Mouse (Mus musculus): Measurements from ENCODE around the gene Dctn1. TPM values are rescaled to one million over a fixed set of nuclear protein-coding genes. Genes with fewer than 3 reads are reported as not detected.
A peak's percentile ranks its signal among the peaks of the same experiment; 100 is the strongest.

The Dctn1 gene
- polyA plus RNA-seq, 1 experiment from 2014 or later, result 26.9 TPM

GRCm38 (mm10) chr6:83134951-83135513 lies 30.7 kb upstream of the Dctn1 start, which contains the start of gene Rtkn:
TSS of gene Rtkn (plus strand) at chr6:83135463.
- Histone ChIP-seq H3K4me2 (ENCODE audit: low read depth, low read length) (peak within 1 kb of the TSS; percentile 47), H3K4me1 (ENCODE audit: control insufficient read depth, low read depth, low read length) (peaks cover 30% of the 10 kb centered on the region), H3K27me3 (ENCODE audit: control insufficient read depth, insufficient read depth, low read depth, low read length) (peaks cover 29% of the 10 kb centered on the region), H3K9me3 (replicated peaks; ENCODE audit: control insufficient read depth, low read length) (no peaks in the 10 kb centered on the region), H3K9ac (ENCODE audit: low read depth, low read length) (peak within 1 kb of the TSS; percentile 43), H3K27ac (ENCODE audit: low read length) (0 out of 2 replicates have a peak within 1 kb of the TSS, but pooled peaks have one; percentile 18), H3K36me3 (ENCODE audit: control insufficient read depth, insufficient read depth) (no peaks in the 10 kb centered on the region), H3K4me3 (ENCODE audit: low read depth, low read length) (peak within 1 kb of the TSS; percentile 58)
- 56% methylated on average over 7 of the region's 7 CpGs for WGBS (ENCODE audit: insufficient replicate concordance)
- ATAC-seq (ENCODE audit: low read depth), result no peak

GRCm38 (mm10) chr6:83135571-83136161 lies 30.1 kb upstream of the Dctn1 start:
- ATAC-seq (ENCODE audit: low read depth), result no peak
- no peaks in the 10 kb centered on the region for H3K36me3 ChIP-seq (ENCODE audit: control insufficient read depth, insufficient read depth)
- H3K27me3 ChIP-seq (ENCODE audit: control insufficient read depth, insufficient read depth, low read depth, low read length), result peaks cover 29% of the 10 kb centered on the region
- peak overlapping the region; percentile 58 for H3K4me3 ChIP-seq (ENCODE audit: low read depth, low read length)
- peak overlapping the region; percentile 43 for H3K9ac ChIP-seq (ENCODE audit: low read depth, low read length)
- WGBS (ENCODE audit: insufficient replicate concordance), result 24% methylated on average over 37 of the region's 37 CpGs
- H3K4me2 ChIP-seq (ENCODE audit: low read depth, low read length), result peak overlapping the region; percentile 47
- H3K4me1 ChIP-seq (ENCODE audit: control insufficient read depth, low read depth, low read length), result peaks cover 30% of the 10 kb centered on the region
- H3K27ac ChIP-seq (ENCODE audit: low read length), result 0 out of 2 replicates have a peak overlapping the region, but pooled peaks have one; percentile 12
- H3K9me3 ChIP-seq (replicated peaks; ENCODE audit: control insufficient read depth, low read length), result no peaks in the 10 kb centered on the region

GRCm38 (mm10) chr6:83136291-83136880 lies 29.3 kb upstream of the Dctn1 start:
- no peak for ATAC-seq (ENCODE audit: low read depth)
- peaks cover 25% of the 10 kb centered on the region for H3K4me1 ChIP-seq (ENCODE audit: control insufficient read depth, low read depth, low read length)
- 28% methylated on average over 5 of the region's 5 CpGs for WGBS (ENCODE audit: insufficient replicate concordance)
- peak overlapping the region; percentile 82 for H3K27ac ChIP-seq (ENCODE audit: low read length)
- no peaks in the 10 kb centered on the region for H3K9me3 ChIP-seq (replicated peaks; ENCODE audit: control insufficient read depth, low read length)
- no peaks in the 10 kb centered on the region for H3K36me3 ChIP-seq (ENCODE audit: control insufficient read depth, insufficient read depth)
- peaks cover 29% of the 10 kb centered on the region for H3K27me3 ChIP-seq (ENCODE audit: control insufficient read depth, insufficient read depth, low read depth, low read length)
- H3K9ac ChIP-seq (ENCODE audit: low read depth, low read length), result peak overlapping the region; percentile 63
- peak overlapping the region; percentile 47 for H3K4me2 ChIP-seq (ENCODE audit: low read depth, low read length)
- H3K4me3 ChIP-seq (ENCODE audit: low read depth, low read length), result peak overlapping the region; percentile 58

- Histone ChIP-seq H3K4me2 (ENCODE audit: low read depth, low read length) (peak overlapping the region; percentile 47), H3K4me3 (ENCODE audit: low read depth, low read length) (peak overlapping the region; percentile 58), H3K9ac (ENCODE audit: low read depth, low read length) (peak overlapping the region; percentile 63), H3K4me1 (ENCODE audit: control insufficient read depth, low read depth, low read length) (peaks cover 25% of the 10 kb centered on the region), H3K27ac (ENCODE audit: low read length) (peak overlapping the region; percentile 82), H3K27me3 (ENCODE audit: control insufficient read depth, insufficient read depth, low read depth, low read length) (peaks cover 33% of the 10 kb centered on the region), H3K9me3 (replicated peaks; ENCODE audit: control insufficient read depth, low read length) (no peaks in the 10 kb centered on the region), H3K36me3 (ENCODE audit: control insufficient read depth, insufficient read depth) (no peaks in the 10 kb centered on the region)
- WGBS (ENCODE audit: insufficient replicate concordance), result 2% methylated on average over 26 of the region's 26 CpGs
- peak; percentile 48 for ATAC-seq (ENCODE audit: low read depth)
These were observed 28.7 kb upstream of the Dctn1 start for GRCm38 (mm10) chr6:83136881-83137575.

GRCm38 (mm10) chr6:83137576-83137950 lies 28.2 kb upstream of the Dctn1 start:
- under 1% methylated on average over 12 of the region's 12 CpGs for WGBS (ENCODE audit: insufficient replicate concordance)
- Histone ChIP-seq H3K4me3 (ENCODE audit: low read depth, low read length) (peak overlapping the region; percentile 58), H3K36me3 (ENCODE audit: control insufficient read depth, insufficient read depth) (no peaks in the 10 kb centered on the region), H3K9me3 (replicated peaks; ENCODE audit: control insufficient read depth, low read length) (no peaks in the 10 kb centered on the region), H3K27ac (ENCODE audit: low read length) (peak overlapping the region; percentile 82), H3K4me1 (ENCODE audit: control insufficient read depth, low read depth, low read length) (peaks cover 25% of the 10 kb centered on the region), H3K27me3 (ENCODE audit: control insufficient read depth, insufficient read depth, low read depth, low read length) (peaks cover 38% of the 10 kb centered on the region), H3K9ac (ENCODE audit: low read depth, low read length) (peak overlapping the region; percentile 63), H3K4me2 (ENCODE audit: low read depth, low read length) (peak overlapping the region; percentile 47)
- ATAC-seq (ENCODE audit: low read depth), result peak; percentile 79

GRCm38 (mm10) chr6:83138056-83138455 lies 27.7 kb upstream of the Dctn1 start:
- H3K9me3 ChIP-seq (replicated peaks; ENCODE audit: control insufficient read depth, low read length), result no peaks in the 10 kb centered on the region
- WGBS (ENCODE audit: insufficient replicate concordance), result 3% methylated on average over 11 of the region's 11 CpGs
- ATAC-seq (ENCODE audit: low read depth), result 0 out of 2 replicates have a peak, but pooled peaks have one; percentile 8
- H3K9ac ChIP-seq (ENCODE audit: low read depth, low read length), result peak overlapping the region; percentile 63; the same call in 1 of the 2 replicates
- H3K4me3 ChIP-seq (ENCODE audit: low read depth, low read length), result peak overlapping the region; percentile 58
- peak overlapping the region; percentile 82 for H3K27ac ChIP-seq (ENCODE audit: low read length)
- peaks cover 24% of the 10 kb centered on the region for H3K4me1 ChIP-seq (ENCODE audit: control insufficient read depth, low read depth, low read length)
- H3K4me2 ChIP-seq (ENCODE audit: low read depth, low read length), result peak overlapping the region; percentile 47
- peaks cover 42% of the 10 kb centered on the region for H3K27me3 ChIP-seq (ENCODE audit: control insufficient read depth, insufficient read depth, low read depth, low read length)
- no peaks in the 10 kb centered on the region for H3K36me3 ChIP-seq (ENCODE audit: control insufficient read depth, insufficient read depth)

GRCm38 (mm10) chr6:83140044-83140443 lies 25.7 kb upstream of the Dctn1 start:
- Histone ChIP-seq H3K36me3 (ENCODE audit: control insufficient read depth, insufficient read depth) (no peaks in the 10 kb centered on the region), H3K27ac (ENCODE audit: low read length) (no peak overlapping the region), H3K4me3 (ENCODE audit: low read depth, low read length) (no peak overlapping the region), H3K9me3 (replicated peaks; ENCODE audit: control insufficient read depth, low read length) (no peaks in the 10 kb centered on the region), H3K27me3 (ENCODE audit: control insufficient read depth, insufficient read depth, low read depth, low read length) (peaks cover 42% of the 10 kb centered on the region), H3K9ac (ENCODE audit: low read depth, low read length) (no peak overlapping the region), H3K4me1 (ENCODE audit: control insufficient read depth, low read depth, low read length) (peaks cover 15% of the 10 kb centered on the region), H3K4me2 (ENCODE audit: low read depth, low read length) (no peak overlapping the region)
- no peak for ATAC-seq (ENCODE audit: low read depth)
- 83% methylated on average over 8 of the region's 8 CpGs for WGBS (ENCODE audit: insufficient replicate concordance)

GRCm38 (mm10) chr6:83141636-83142035 lies 24.1 kb upstream of the Dctn1 start:
- H3K9me3 ChIP-seq (replicated peaks; ENCODE audit: control insufficient read depth, low read length), result no peaks in the 10 kb centered on the region
- H3K36me3 ChIP-seq (ENCODE audit: control insufficient read depth, insufficient read depth), result no peaks in the 10 kb centered on the region
- no peak overlapping the region for H3K27ac ChIP-seq (ENCODE audit: low read length)
- H3K27me3 ChIP-seq (ENCODE audit: control insufficient read depth, insufficient read depth, low read depth, low read length), result peaks cover 26% of the 10 kb centered on the region
- no peak overlapping the region for H3K9ac ChIP-seq (ENCODE audit: low read depth, low read length)
- peaks cover 11% of the 10 kb centered on the region for H3K4me1 ChIP-seq (ENCODE audit: control insufficient read depth, low read depth, low read length)
- H3K4me2 ChIP-seq (ENCODE audit: low read depth, low read length), result no peak overlapping the region
- H3K4me3 ChIP-seq (ENCODE audit: low read depth, low read length), result no peak overlapping the region
- no peak for ATAC-seq (ENCODE audit: low read depth)
- WGBS (ENCODE audit: insufficient replicate concordance), result 42% methylated on average over 4 of the region's 4 CpGs

All from liver, embryonic 16.5 days (tissue).